Mouse (Mus musculus): ENCODE results near the gene Rpgrip1. TPM values are rescaled to one million over a fixed set of nuclear protein-coding genes. Genes with fewer than 3 reads are reported as not detected.

Gene Rpgrip1
- polyA plus RNA-seq, 1 experiment from 2014 or later = 62.1 TPM

DNA sequence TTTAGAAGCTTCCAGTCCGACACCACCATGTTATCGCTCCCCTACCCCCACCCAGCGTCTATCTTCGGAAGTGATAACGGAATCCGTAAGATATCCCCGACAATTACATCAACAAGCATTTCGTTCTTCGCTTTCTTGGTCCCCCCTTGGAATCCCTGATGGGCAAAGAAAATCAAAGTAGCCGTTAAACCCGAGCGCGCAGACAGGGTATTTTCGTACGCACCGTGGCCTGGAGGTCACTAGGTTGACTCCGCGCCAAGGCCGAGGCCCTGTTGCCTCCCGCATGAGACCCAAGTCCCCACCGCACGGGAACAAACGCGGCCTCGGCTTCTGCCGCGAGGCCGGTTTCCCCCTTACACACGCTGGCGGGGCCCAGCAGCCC lies 7.0 kb upstream of the Rpgrip1 start:
- H3K9me3 ChIP-seq (replicated peaks) = no peaks in the 10 kb centered on the region
- ATAC-seq = no peak
- H3K27me3 ChIP-seq (replicated peaks) = no peaks in the 10 kb centered on the region
- H3K4me1 ChIP-seq = peaks cover 66% of the 10 kb centered on the region
- peaks cover 29% of the 10 kb centered on the region for H3K36me3 ChIP-seq
- peak overlapping the region; percentile 98 for H3K9ac ChIP-seq
- peak overlapping the region; percentile 96 for H3K27ac ChIP-seq
- peak overlapping the region; percentile 85 for H3K4me2 ChIP-seq
- under 1% methylated on average over 30 of the region's 30 CpGs for WGBS (ENCODE audit: insufficient replicate concordance)
- peak overlapping the region; percentile 91 for H3K4me3 ChIP-seq

- H3K27ac ChIP-seq = peak within 1 kb of the TSS; percentile 96
- peaks cover 24% of the 10 kb centered on the region for H3K36me3 ChIP-seq
- no peaks in the 10 kb centered on the region for H3K9me3 ChIP-seq (replicated peaks)
- H3K9ac ChIP-seq = peak within 1 kb of the TSS; percentile 98
- H3K27me3 ChIP-seq (replicated peaks) = no peaks in the 10 kb centered on the region
- peak within 1 kb of the TSS; percentile 91 for H3K4me3 ChIP-seq
- under 1% methylated on average over 50 of the region's 50 CpGs for WGBS (ENCODE audit: insufficient replicate concordance)
- peak within 1 kb of the TSS; percentile 85 for H3K4me2 ChIP-seq
- ATAC-seq = peak; percentile 97
- peaks cover 60% of the 10 kb centered on the region for H3K4me1 ChIP-seq
Observed at GRCm38 (mm10) chr14:52103856-52104676, 6.4 kb upstream of the Rpgrip1 start, which contains the start of gene Hnrnpc. Gene Hnrnpc, minus strand, starts transcription at chr14:52104028.

GRCm38 (mm10) chr14:52104677-52105285 lies 5.7 kb upstream of the Rpgrip1 start:
- Histone ChIP-seq H3K9ac (peak overlapping the region; percentile 71), H3K4me1 (peaks cover 57% of the 10 kb centered on the region), H3K27me3 (replicated peaks) (no peaks in the 10 kb centered on the region), H3K4me2 (peak overlapping the region; percentile 74), H3K27ac (peak overlapping the region; percentile 96), H3K4me3 (peak overlapping the region; percentile 54), H3K36me3 (peaks cover 20% of the 10 kb centered on the region), H3K9me3 (replicated peaks) (no peaks in the 10 kb centered on the region)
- no peak for ATAC-seq
- WGBS (ENCODE audit: insufficient replicate concordance) = 32% methylated on average over 7 of the region's 7 CpGs

- H3K4me1 ChIP-seq = peaks cover 51% of the 10 kb centered on the region
- H3K9ac ChIP-seq = no peak overlapping the region
- no peaks in the 10 kb centered on the region for H3K27me3 ChIP-seq (replicated peaks)
- H3K4me2 ChIP-seq = peak overlapping the region; percentile 74; the same call in 1 of the 2 replicates
- peaks cover 15% of the 10 kb centered on the region for H3K36me3 ChIP-seq
- H3K27ac ChIP-seq = peak overlapping the region; percentile 75
- ATAC-seq = no peak
- 68% methylated on average over 2 of the region's 2 CpGs for WGBS (ENCODE audit: insufficient replicate concordance)
- H3K4me3 ChIP-seq = no peak overlapping the region
- no peaks in the 10 kb centered on the region for H3K9me3 ChIP-seq (replicated peaks)
Observed at GRCm38 (mm10) chr14:52105308-52105707, 5.2 kb upstream of the Rpgrip1 start.

DNA sequence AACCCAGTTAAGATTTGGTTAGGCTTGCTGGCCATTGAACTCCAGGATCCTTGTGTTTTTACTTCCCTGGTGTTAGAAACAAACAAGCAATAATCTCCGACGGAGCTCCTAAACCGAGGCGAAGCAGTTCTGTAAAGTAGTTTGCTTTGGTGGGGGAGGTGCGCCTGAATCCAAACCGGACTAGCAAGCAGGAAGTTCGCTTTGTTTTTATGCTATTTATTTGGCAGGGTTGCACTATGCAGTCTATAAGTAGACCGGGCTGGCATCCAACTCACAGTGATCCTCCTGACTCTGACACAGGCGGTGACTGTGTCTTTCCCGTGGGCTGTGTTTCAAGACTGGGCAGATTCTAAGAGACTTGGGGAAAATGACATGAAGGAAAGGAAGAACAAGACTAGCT lies 3.8 kb upstream of the Rpgrip1 start:
- peak overlapping the region; percentile 75 for H3K27ac ChIP-seq
- no peak overlapping the region for H3K9ac ChIP-seq
- no peaks in the 10 kb centered on the region for H3K27me3 ChIP-seq (replicated peaks)
- no peak for ATAC-seq
- peaks cover 37% of the 10 kb centered on the region for H3K4me1 ChIP-seq
- no peak overlapping the region for H3K4me3 ChIP-seq
- peak overlapping the region; percentile 18; the same call in 1 of the 2 replicates for H3K4me2 ChIP-seq
- H3K36me3 ChIP-seq = peaks cover 6% of the 10 kb centered on the region
- WGBS (ENCODE audit: insufficient replicate concordance) = 34% methylated on average over 10 of the region's 10 CpGs
- H3K9me3 ChIP-seq (replicated peaks) = no peaks in the 10 kb centered on the region

GRCm38 (mm10) chr14:52108025-52108424 lies 2.5 kb upstream of the Rpgrip1 start:
- Histone ChIP-seq H3K36me3 (no peaks in the 10 kb centered on the region), H3K4me1 (peaks cover 27% of the 10 kb centered on the region), H3K9me3 (replicated peaks) (no peaks in the 10 kb centered on the region), H3K4me2 (no peak overlapping the region), H3K27ac (no peak overlapping the region), H3K9ac (no peak overlapping the region), H3K4me3 (no peak overlapping the region), H3K27me3 (replicated peaks) (no peaks in the 10 kb centered on the region)
- ATAC-seq = no peak
- 69% methylated on average over 2 of the region's 2 CpGs for WGBS (ENCODE audit: insufficient replicate concordance)

DNA sequence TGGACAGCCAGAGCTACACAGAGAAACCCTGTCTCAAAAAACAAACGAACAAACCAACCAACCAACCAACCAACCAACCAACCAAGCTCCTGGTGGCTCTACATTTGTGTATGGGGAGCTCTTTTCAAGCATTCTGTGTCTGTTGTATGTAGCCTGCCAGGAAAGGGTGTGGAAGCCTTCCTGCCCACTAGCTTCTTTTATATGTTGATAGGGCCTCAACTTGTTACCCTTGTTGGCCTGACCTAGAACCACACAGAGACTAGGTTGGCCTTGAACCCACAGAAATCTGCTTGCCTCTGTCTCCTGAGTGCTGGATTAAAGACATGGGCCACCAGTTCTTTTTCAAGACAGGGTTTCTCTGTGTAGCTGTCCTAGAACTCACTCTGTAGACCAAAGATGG lies 3.6 kb downstream of the Rpgrip1 start:
- no peak for ATAC-seq
- Histone ChIP-seq H3K9ac (no peak overlapping the region), H3K27me3 (replicated peaks) (no peaks in the 10 kb centered on the region), H3K9me3 (replicated peaks) (no peaks in the 10 kb centered on the region), H3K27ac (no peak overlapping the region), H3K4me3 (no peak overlapping the region), H3K36me3 (no peaks in the 10 kb centered on the region), H3K4me2 (no peak overlapping the region), H3K4me1 (peaks cover 14% of the 10 kb centered on the region)
- WGBS (ENCODE audit: insufficient replicate concordance) = 65% methylated on average over 1 of the region's 1 CpGs

- Histone ChIP-seq H3K4me1 (peaks cover 23% of the 10 kb centered on the region), H3K27me3 (replicated peaks) (peaks cover 24% of the 10 kb centered on the region), H3K4me2 (no peak overlapping the region), H3K27ac (no peak overlapping the region), H3K9me3 (replicated peaks) (no peaks in the 10 kb centered on the region), H3K9ac (no peak overlapping the region), H3K4me3 (no peak overlapping the region), H3K36me3 (no peaks in the 10 kb centered on the region)
- no peak for ATAC-seq
- WGBS (ENCODE audit: insufficient replicate concordance) = 77% methylated on average over 5 of the region's 5 CpGs
Observed at GRCm38 (mm10) chr14:52117241-52117640, 6.7 kb downstream of the Rpgrip1 start.

DNA sequence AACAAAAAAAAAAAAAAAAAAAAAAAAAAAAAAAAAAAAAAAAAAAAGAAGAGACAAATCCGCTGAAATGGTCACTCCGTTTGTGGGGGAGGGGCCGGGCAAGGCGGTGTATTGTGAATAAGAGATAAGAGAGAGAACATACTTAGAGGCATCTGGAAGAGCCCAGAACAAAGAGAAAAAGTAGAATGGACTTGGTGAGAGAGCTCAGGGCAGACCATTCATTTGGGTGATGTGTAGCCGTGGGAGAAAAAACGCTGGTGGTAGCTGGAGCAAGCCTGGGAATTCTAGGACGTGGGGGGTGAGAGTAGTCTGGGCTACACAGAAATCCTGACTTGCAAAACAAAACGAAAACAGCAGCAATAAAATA lies 7.9 kb downstream of the Rpgrip1 start:
- H3K4me1 ChIP-seq = peaks cover 23% of the 10 kb centered on the region
- H3K4me2 ChIP-seq = peak overlapping the region; percentile 92
- H3K36me3 ChIP-seq = no peaks in the 10 kb centered on the region
- no peaks in the 10 kb centered on the region for H3K9me3 ChIP-seq (replicated peaks)
- ATAC-seq = peak; percentile 65; the same call in 1 of the 2 replicates
- peak overlapping the region; percentile 70 for H3K27ac ChIP-seq
- peak overlapping the region; percentile 62 for H3K4me3 ChIP-seq
- WGBS (ENCODE audit: insufficient replicate concordance) = 9% methylated on average over 8 of the region's 8 CpGs
- H3K27me3 ChIP-seq (replicated peaks) = peaks cover 24% of the 10 kb centered on the region
- H3K9ac ChIP-seq = peak overlapping the region; percentile 76

GRCm38 (mm10) chr14:52118823-52119608 lies 8.5 kb downstream of the Rpgrip1 start:
- 1% methylated on average over 38 of the region's 38 CpGs for WGBS (ENCODE audit: insufficient replicate concordance)
- Histone ChIP-seq H3K4me1 (peaks cover 23% of the 10 kb centered on the region), H3K36me3 (no peaks in the 10 kb centered on the region), H3K4me2 (peak overlapping the region; percentile 92), H3K4me3 (peak overlapping the region; percentile 62), H3K27me3 (replicated peaks) (peaks cover 24% of the 10 kb centered on the region), H3K27ac (peak overlapping the region; percentile 70), H3K9ac (peak overlapping the region; percentile 76), H3K9me3 (replicated peaks) (no peaks in the 10 kb centered on the region)
- peak; percentile 82 for ATAC-seq

DNA sequence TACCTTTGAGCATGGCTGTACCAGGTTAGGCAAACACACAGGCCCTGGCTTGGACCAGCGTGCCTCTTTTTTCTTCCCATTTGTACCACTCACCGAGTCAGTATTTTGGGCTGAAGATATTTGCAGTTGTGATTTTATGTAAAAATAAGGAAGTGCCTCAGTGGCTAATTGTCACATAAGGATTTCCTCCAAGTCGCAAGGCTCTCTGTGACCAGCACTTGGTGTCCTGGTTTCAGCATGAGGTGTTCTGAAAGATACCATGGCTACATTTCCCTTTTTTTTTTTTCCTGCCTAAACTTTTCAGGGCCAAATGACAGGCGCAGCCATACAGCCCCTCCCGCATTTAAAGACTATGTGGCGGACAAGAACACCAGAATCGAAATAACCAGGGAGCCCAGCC lies 9.7 kb downstream of the Rpgrip1 start:
- no peaks in the 10 kb centered on the region for H3K36me3 ChIP-seq
- H3K4me3 ChIP-seq = peak overlapping the region; percentile 62; the same call in 1 of the 2 replicates
- WGBS (ENCODE audit: insufficient replicate concordance) = 32% methylated on average over 7 of the region's 7 CpGs
- H3K4me2 ChIP-seq = peak overlapping the region; percentile 92
- no peak overlapping the region for H3K9ac ChIP-seq
- no peaks in the 10 kb centered on the region for H3K9me3 ChIP-seq (replicated peaks)
- no peak overlapping the region for H3K27ac ChIP-seq
- H3K27me3 ChIP-seq (replicated peaks) = peaks cover 24% of the 10 kb centered on the region
- H3K4me1 ChIP-seq = peaks cover 23% of the 10 kb centered on the region
- no peak for ATAC-seq

- Histone ChIP-seq H3K4me1 (peaks cover 11% of the 10 kb centered on the region), H3K4me2 (no peak overlapping the region), H3K9me3 (replicated peaks) (no peaks in the 10 kb centered on the region), H3K27ac (no peak overlapping the region), H3K36me3 (no peaks in the 10 kb centered on the region), H3K9ac (no peak overlapping the region), H3K27me3 (replicated peaks) (peaks cover 24% of the 10 kb centered on the region), H3K4me3 (no peak overlapping the region)
- ATAC-seq = no peak
- WGBS (ENCODE audit: insufficient replicate concordance) = 14% methylated on average over 4 of the region's 4 CpGs
Observed at GRCm38 (mm10) chr14:52123918-52124317, 13.4 kb downstream of the Rpgrip1 start.

Measured in liver, embryonic 12.5 days (tissue).